Mouse (Mus musculus) brain, adult 2 months (tissue): ENCODE results near the gene Tmem62.
"Not testable (repeated sequence)": the region's sequence is repeated elsewhere in the genome, so short reads cannot be mapped to it uniquely, and the experiment has no call there.

ENCODE experiments used
- DNase-seq: peaks from one replicate; pipeline ENCODE4 v3.0.0; 2011; ENCODE audit warnings: low read depth, low spot score

The Tmem62 gene

DNA sequence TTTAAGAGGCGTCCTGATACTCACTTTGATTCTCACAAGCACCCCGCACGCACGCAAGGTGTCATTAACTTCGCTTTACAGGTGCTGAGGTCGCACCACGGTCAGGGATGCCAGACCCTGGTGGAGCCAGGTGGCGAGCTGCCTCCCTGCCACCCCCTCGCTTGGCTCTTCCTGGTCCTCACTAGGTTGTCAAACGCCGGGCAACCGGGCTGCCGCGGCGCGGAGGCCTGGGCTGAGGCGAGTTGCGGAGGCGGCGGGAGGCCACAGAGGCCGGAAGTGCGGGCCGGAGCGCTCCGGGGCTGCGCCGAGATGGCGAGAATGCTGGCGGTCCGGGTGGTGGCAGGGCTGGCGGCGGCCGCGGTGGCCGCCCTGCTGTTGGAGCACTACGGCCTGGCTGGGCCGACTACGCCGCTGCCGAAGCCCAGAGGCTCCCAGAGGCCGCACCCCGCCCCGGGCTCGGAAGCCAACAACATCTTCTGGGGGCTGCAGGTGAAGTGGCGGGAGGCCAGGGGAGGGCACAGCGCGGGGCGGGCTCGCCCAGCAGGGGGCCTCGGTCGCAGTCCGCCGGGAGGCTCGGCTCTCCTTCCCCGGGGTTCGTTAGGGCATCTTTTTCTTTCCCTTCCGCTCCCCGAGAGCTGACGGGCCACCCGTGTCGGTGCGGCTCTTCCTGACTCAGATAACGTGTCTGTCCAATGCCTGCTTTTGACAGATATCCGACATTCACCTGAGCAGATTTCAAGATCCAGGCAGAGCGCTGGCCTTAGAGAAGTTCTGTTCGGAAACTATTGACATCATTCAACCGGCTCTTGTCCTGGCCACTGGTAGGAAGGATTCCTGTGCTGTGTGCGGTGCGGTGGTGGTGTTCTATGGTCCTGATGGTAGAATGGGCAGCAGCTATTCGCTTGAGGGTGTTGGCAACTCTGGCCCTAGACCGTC, at the start of gene Tmem62:
Gene Tmem62, plus strand, starts transcription at position 28 of the 936 bp plus-strand sequence.
- peak; percentile 83 for DNase-seq

DNA sequence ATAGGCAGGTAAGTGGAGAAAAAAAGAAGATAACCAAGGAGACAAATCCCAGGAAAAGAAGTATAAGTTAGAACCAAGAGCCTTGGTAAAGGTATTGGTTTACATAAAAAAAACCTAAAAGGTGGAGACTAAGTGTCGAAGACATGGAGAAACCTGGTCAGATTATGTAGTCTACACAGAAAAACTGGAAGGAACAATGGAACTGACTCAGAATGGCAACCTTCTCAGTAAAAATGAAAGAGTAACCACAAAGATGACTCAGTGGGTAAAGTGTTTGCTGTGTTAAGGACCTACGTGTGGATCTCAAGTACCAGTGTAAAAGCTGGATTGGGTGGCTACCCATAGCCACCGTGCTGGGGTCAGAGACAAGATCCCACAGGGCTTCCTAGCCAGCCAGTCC, 43.8 kb upstream of the Tmem62 start:
- no peak for DNase-seq

DNA sequence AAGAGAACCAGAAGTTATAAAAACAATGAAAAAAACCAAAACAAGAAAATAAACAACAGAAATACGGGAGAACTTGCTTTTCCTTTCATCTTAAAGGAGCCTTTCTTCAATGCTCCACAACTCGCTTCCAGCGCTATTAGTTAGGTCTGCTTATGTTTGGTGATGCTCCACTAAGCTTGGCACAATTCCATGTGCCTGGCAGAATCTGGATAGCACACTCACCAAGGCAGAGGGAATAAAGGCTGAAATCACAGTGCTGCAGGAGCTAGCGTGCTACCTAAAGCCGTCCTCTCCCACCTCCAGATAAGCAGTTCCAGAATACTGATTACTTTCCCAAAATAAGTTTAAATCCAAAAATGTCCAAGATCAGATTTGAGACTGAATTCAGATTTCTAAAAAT, 25.6 kb upstream of the Tmem62 start:
- peak; percentile 93 for DNase-seq

DNA sequence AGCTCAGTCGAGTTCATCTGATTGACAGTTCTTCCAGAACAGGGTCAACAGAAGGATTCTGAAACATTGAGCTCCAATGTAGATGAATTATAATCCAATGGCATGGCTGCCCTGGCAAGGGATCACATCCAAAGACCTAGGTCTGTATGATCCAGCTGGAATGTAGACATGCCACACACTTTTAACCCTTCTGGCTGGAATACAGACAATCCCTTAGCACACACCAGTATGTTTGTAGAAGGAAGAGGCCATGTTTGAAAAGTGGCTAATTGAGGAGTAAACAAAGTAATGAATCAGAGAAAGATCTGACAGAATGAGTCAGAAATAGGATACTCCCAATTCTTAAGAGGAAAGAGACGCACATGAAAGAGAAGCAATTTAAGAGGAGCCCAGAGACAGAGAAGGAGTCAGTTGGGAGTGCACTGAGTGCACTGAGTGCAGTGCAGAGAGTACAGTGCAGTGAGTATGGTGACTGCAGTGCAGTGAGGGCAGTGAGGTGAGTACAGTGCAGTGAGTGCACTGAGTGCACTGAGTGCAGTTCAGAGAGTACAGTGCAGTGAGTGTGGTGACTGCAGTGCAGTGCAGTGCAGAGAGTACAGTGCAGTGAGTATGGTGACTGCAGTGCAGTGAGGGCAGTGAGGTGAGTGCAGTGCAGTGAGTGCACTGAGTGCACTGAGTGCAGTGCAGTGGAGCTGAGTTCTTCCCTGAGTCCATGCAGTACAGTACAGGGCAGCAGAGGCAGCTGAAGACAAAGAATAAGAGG, 24.5 kb upstream of the Tmem62 start:
- no peak for DNase-seq

DNA sequence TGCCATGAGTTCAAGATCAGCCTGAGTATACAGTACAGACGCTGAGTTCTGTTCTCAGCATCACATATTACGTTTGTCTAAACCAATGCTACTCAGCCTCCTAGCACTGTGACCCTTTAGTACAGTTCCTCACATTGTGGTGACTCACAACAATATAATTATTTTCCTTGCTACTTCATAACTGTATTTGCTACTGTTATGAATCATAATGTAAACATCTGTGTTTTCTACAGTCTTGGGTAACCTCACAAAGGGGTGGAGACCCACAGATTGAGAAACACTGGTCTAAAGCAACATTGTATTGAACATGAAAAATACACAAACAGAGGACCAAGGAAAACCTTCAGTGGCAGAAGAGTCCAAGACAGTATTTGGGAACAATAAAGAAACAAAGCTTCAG, 17.5 kb upstream of the Tmem62 start:
- DNase-seq = no peak

DNA sequence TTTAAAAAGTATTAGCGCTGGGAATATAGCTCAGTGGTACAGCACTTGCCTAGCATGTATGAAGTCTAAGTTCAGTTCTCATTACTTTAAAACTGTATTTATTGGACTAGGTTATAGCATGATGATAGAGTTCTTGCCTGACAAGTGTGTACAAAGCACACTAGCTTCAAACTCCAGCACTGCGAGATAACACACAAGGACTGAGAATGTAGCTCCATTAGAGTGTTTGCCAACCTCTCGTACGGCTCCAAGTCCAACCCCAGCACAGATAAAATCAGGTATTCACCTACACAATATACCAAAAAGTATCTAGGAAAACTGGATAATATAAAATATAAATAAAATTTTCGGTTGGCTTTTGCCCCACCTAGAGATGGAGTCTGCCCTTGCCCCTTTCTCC, 17.0 kb upstream of the Tmem62 start:
- no peak for DNase-seq

DNA sequence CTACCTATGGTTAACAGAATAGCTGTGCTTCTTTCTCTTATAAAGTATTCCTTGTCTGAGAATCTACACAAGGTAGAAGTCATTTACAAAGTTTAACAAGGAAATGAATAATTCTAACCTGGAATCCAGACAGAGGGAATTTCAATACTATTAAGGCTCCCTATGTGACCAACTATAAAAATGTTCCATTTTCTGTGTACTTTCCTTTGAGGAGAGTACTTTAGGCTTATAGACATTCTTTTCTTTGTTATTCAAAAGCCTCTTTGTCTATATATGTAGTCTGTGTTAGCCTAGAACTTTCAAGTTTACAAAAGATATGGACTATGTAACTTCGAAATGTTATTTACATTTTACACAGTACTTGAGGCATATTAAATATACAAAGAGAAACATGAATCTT, 16.6 kb upstream of the Tmem62 start:
- DNase-seq = no peak

DNA sequence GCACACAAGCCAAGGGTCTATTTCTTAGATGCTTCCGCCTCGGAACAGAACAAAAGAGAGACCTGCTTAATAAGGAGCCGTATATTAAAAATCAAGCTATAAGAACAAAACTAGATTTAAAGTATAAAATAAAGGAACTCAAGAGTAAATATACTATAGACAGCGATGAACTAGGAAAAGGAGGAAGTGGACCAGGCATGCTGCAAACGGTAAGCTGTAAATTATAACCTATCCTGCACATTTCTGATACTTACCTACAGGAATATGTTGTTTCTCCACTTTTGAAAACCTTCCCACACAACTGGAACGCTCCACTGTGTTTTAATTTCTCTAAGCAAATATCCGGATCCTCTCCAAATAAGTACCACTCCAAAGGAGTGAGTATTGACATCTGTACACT, 13.7 kb upstream of the Tmem62 start:
- no peak for DNase-seq

DNA sequence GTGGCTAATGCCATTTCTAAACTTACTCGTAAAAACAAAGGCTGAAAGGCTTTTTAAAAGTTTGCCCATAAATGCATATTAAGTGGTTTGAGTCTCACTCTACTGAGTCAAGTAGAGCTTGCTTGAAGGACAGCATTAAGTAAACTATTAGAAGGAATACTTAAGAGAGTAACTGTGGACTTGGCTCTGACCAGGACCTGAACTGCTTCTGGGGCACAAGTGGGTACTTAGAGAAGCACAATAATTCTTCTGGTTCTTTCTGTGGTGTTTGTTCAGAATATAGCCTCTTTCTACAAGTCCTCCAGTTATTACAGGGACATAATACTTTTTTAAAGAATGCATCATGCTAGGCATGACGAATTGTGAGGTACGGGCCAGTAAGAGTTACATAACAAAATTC, 11.3 kb upstream of the Tmem62 start:
- no peak for DNase-seq

DNA sequence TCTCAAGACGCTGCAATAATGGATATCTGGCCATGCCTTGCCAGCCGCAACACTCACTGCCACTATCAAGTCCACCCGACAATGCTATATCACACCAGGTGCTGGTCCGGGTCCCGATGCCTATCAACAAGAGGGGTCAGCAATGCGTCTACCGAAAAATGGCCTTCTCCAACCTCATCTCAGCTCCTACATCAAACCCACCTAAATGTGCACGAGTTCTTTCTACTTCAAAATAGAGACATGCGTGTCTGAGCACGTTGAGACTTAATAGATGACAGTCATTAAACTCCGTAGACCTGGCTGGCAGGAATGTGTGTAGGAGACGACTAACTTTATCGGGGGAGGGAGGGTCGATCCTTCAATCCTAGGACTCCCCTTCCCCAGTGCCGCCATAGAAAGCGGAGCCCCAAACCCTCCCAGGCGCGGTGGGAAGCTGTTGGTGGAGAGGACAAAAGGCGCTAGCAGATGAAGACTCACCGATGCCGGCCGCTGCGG, 6.7 kb upstream of the Tmem62 start:
- peak; percentile 37 for DNase-seq

DNA sequence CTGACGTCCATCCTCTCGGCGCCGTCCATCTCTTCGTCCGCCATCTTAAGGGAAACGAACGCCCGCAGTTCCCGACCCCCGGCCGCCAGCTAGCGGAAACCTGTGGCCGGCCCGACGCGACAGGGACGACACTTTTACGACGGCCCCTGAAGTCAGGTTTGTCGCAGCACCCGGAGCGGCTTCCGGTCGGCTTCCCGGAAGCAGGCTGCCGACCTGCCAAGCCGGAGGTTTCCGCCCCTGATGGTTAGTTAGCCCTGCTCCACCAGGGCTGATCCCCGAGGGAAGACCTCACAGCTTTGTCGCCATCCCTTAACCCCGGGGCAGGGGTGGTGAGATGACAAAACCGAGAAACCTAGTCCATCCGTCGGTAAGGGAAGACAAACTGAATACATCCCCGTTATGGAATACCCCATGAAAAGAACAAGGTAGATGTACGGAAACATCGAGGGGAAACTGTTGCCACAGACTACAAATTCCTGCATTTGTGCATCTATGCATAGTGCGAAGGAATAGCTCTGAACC, 6.2 kb upstream of the Tmem62 start, which contains the start of gene Ubr1:
Gene Ubr1, minus strand, starts transcription at position 157 of the 522 bp plus-strand sequence.
- peak; percentile 96 for DNase-seq

DNA sequence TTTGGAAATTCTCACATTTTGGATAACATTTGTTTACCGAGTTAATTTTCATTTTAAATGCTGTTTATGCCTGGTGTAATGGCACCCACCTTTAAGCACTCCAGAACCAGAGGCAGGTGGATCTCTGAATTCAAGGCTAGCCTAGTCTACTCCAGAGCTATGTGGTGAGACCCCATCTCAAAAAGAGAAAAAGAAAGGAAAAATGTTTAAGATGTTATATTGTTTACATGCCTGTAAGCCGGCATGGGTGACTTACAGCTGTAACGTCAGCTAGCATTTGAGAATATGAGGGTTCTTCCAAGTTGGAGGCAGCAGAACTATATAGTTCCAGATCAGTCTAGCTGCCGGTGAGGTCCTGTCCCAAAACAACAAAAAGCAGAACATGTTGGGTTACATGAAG, 5.1 kb upstream of the Tmem62 start:
- no peak for DNase-seq

DNA sequence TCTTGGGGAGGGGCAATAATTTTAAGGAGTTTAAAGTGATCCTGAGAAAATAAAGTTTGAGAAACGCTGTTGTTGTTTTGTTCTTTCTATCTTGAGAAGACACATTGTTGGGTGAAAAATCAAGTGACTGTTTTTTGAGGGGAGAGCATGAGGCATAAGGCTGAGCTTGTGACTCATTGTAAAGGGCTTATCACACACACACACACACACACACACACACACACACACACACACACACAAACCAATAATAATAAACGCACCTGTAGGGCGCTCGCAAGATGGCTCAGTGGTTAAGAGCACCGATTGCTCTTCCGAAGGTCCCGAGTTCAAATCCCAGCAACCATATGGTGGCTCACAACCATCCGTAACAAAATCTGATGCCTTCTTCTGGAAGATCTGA, 4.6 kb upstream of the Tmem62 start:
- DNase-seq = not testable (repeated sequence)

DNA sequence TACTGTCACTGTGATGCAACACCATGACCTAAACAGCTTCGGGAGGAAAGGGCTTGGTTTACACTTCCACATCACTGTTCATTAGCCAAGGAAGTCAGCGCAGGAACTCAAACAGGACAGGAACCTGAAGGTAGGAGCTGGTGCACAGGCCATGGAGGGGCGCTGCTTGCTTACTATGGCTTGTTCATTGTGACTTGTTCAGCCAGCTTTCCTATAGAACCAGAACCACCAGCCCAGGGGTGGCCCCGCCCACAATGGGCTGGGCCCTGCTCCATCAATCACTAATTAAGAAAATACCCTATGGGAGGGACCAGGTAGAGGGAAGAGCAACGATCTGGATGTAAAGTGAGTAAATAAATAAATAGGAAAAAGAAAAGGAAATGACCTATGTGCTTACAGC, 3.9 kb upstream of the Tmem62 start:
- no peak for DNase-seq

DNA sequence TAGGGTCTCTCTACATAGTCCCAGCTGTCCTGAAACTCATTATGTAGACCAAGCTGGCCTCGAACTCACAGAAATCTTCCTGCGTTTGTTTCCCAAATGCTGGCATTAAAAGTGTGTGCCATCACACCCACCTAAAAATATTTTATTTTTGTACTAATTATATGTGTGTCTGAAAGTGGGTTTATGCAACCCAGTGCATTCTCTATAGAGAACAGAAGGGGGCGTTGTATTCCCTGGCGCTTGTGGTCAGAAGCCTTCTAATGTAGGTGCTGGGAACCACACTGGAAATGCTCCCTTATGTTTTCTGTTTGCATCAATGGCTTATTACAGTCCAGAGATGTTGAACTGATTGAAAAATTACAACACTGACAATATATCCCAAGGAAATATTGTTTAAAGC, 509 bp upstream of the Tmem62 start:
- peak; percentile 57 for DNase-seq

DNA sequence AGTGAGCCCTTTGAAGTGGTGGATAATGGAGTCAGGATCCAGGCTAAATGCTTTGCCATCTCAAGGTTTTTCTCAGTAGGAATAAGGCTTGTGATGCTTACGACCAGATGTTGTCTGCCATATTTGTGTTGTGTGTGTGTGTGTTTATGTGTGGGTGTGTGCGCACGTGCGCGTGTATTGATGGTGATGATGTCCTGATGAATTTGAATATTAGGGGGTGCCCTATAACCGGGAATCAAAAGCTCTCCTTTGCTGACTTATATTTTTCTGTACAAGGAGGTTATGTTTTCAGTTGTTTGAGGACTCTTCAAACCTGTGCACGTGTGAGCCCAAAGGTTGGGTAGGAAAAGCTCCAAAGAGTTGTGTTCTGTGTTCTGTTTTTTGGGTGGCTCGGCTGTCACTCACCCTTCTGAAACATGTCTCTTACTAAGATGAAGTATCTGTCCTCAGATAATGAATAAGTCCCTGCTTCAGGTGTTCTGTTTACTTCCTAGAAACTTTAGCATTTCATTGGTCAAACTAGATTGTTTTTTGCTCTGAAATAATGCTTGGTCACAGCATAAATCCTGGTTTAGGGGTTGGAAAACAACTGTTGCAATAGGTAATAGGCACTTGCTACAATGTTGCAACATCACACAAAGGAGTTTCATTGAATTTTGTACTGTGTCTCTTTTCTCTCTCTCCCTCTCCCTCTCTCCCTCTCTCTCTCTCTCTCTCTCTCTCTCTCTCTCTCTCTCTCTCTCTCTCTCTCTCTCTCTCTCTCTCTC, 1.3 kb downstream of the Tmem62 start:
- DNase-seq = no peak

DNA sequence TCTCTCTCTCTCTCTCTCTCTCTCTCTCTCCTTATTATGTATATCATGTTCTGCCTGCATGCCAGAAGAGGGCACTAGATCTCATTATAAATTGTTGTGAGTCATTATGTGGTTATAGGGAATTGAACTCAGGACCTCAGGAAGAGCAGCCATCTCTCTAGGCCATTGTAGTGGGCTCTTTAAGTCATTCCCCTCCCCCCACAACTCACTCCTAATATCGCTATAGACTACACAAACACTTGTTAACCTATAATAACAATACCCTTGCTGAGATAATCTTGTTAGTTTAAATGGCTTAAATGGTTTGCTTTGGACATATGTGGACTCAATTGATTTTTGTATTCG, 1.8 kb downstream of the Tmem62 start:
- DNase-seq = peak; percentile 48

DNA sequence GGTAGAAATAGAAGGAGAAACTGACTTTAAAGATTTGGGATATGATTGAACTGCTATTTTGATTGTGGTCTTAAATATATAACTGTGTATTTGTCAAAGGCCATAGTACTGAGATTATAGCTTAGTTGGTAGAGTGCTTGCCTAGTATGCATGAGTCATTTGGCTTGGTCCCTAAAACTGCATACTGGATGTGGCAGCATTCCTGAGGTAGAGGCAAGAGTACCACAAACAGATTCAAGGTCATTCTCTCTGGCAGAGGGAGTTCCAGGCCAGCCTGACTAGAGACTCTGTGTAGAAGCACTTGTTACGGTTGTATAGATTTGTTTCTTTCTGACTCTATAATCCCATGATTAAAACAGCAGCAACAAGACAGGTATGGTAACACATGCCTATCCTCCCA, 3.0 kb downstream of the Tmem62 start:
- peak; percentile 68 for DNase-seq

DNA sequence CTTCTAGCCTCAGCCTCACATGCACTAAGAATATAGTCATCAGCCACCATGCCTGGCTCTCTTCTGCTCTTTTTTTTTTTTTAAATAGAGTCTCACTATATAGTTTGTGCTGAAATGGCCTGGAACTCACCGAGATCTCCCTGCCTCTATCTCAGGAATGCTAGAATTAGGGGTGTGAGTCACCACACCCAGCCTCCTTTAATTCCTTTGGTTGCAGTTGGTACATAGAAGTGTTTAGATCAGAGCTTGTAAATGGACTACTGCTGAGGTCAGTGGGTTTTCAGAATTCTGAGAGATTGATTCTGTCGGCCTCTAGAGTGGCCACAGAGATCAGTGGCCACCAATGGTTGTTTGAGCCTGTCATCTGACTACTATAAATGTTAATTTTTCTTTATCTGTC, 4.0 kb downstream of the Tmem62 start:
- no peak for DNase-seq

DNA sequence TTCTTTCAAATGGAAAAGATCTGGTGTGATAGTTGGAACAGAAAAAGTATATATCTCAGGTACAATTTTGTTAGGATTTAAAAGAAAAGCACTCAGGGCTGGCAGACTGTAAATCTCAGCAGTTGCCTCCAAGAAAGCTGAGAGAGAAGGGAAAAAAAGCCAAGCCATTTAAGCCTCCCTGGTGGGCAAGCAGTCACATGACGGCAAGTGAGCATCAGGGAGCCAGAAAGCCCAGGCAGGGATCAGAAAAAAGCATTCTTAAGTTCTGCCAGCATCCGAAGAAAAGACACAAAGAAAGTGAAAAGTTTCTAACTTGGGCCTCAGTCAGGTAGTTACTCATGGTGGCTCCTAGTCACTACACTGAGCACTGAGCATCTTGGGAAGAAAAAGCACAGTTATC, 6.8 kb downstream of the Tmem62 start:
- no peak for DNase-seq

DNA sequence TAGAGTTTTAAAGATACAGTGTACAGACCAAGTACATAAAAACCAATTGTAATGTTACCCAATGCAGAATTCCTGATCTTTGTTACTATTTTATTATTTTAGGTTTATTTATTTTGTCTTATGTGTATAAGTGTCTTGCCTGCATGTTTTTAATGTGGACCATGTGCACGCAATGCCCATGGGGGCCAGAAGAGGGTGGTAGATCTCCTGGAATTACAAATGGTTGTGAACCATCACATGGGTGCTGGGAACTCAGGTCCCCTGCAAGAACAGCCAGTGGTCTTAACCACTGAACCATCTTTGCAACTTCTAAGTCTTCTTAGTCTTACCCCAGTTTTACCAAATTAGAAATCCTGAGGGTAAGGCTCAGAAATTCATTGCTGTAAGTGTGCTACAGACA, 8.4 kb downstream of the Tmem62 start:
- DNase-seq = no peak

DNA sequence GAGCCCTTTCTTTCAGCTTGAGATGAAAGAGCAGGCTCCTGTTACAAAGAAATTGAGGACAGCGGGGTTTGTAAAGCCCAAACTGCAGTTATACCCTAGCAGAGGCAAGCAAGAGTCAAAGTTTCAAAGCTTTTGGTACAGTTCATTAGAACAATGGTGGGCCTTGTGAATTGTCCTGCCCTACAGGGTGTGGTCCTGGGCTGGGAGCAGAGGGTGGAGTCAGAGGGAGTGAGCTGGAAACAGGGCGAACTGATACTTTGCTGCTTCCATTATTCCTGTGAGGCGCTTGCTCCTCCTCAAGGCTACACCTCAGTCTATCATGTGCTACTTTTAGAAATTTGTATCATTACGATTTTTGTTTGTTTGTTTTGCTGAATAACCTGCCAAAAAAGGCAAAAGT, 14.4 kb downstream of the Tmem62 start:
- DNase-seq = peak; percentile 53
